Mouse (Mus musculus): ENCODE data around the gene Cadm4.

The Cadm4 gene

GRCm38 (mm10) chr7:24504868-24505267, 23.0 kb downstream of the Cadm4 start:
- ChIA-PET POLR2A (interaction anchor here (0.5 to 11.8 kb wide), 27 partner anchors 12 to 385 kb away, joined by 3 to 133 read pairs (median 4); partner anchors contain the start of genes Smg9 (in 2 of the 4), Irgq (in 1 of the 4) and Rps19 (in 1 of the 4)), CTCF (interaction anchor here in 3 of 4 experiments (0.6 to 2.9 kb wide), 13 partner anchors 11 to 975 kb away, joined by 3 to 16 read pairs (median 4); partner anchors contain the start of gene Cadm4 (in 1 of the 3))

DNA sequence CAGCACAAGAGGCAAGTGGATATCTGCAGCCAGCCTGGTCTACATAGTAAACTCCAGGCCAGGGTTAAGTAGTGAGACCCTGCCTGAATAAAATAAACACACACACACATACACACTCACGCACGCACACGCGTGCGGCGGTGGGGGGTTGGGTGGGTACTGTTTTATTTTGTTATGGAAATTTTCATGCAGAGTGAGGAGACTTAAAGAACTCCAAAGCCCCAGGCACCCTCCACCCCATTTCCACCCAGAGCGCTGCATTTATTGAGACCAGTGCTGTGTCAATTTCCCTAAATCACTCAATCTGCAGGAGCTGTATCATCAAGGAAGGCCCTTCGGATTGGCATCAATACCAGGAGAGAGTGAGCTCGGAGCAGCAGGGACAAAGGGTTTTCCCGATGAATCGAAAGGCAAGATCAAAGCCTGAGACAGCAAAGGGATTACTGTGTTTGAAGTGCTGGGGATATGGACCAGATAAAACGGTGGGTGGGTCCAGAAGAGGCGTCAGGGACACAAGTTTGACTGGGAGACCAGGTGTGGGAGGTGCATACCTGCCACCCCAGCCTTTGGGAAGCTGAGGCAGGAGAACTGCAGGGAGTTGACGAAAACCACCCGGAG, 23.7 kb downstream of the Cadm4 start:
- CTCF ChIA-PET: interaction anchor here in 3 of 4 experiments (0.6 to 2.9 kb wide), 14 partner anchors 10 to 974 kb away, joined by 3 to 16 read pairs (median 4); partner anchors contain the start of genes Cadm4 (in 1 of the 3) and Irgq (in 1 of the 3)
- POLR2A ChIA-PET: interaction anchor here (0.5 to 11.8 kb wide), 51 partner anchors 8 to 385 kb away, joined by 3 to 133 read pairs (median 4); partner anchors contain the start of genes Cadm4 (in 2 of the 4), Irgq (in 2 of the 4), Smg9 (in 2 of the 4) and Pinlyp (in 1 of the 4)

GRCm38 (mm10) chr7:24506065-24506459, 24.2 kb downstream of the Cadm4 start:
- ChIA-PET CTCF (interaction anchor here in 3 of 4 experiments (0.6 to 2.9 kb wide), 13 partner anchors 9 to 520 kb away, joined by 3 to 16 read pairs (median 4); partner anchors contain the start of genes Cadm4 (in 1 of the 3), Irgq (in 1 of the 3) and Phldb3 (in 1 of the 3)), POLR2A (interaction anchor here (0.6 to 11.8 kb wide), 49 partner anchors 8 to 384 kb away, joined by 3 to 133 read pairs (median 6); partner anchors contain the start of genes Cadm4 (in 2 of the 4), Irgq (in 2 of the 4), Smg9 (in 2 of the 4) and Irgc1 (in 1 of the 4))

GRCm38 (mm10) chr7:24506476-24506837, 24.6 kb downstream of the Cadm4 start:
- ChIA-PET CTCF (interaction anchor here in 3 of 4 experiments (0.6 to 2.9 kb wide), 15 partner anchors 9 to 520 kb away, joined by 3 to 16 read pairs (median 4); partner anchors contain the start of genes Cadm4 (in 1 of the 3), Irgq (in 1 of the 3) and Phldb3 (in 1 of the 3)), POLR2A (interaction anchor here (0.8 to 11.8 kb wide), 55 partner anchors 8 to 398 kb away, joined by 3 to 133 read pairs (median 5); partner anchors contain the start of genes Cadm4 (in 2 of the 4), Irgq (in 2 of the 4), Smg9 (in 2 of the 4) and Irgc1 (in 1 of the 4))

- ChIA-PET CTCF (interaction anchor here in 3 of 4 experiments (0.5 to 2.9 kb wide), 18 partner anchors 8 to 519 kb away, joined by 3 to 16 read pairs (median 4); partner anchors contain the start of gene Phldb3 (in 1 of the 3)), POLR2A (interaction anchor here (0.6 to 11.8 kb wide), 80 partner anchors 9 to 1305 kb away, joined by 3 to 133 read pairs (median 4); partner anchors contain the start of genes Cadm4 (in 2 of the 4), Irgc1 (in 2 of the 4), Irgq (in 2 of the 4) and Plaur (in 2 of the 4))
Measured at GRCm38 (mm10) chr7:24506838-24507725, 25.3 kb downstream of the Cadm4 start, which contains the start of gene Zfp428. Zfp428 (plus strand) TSS chr7:24507006.

DNA sequence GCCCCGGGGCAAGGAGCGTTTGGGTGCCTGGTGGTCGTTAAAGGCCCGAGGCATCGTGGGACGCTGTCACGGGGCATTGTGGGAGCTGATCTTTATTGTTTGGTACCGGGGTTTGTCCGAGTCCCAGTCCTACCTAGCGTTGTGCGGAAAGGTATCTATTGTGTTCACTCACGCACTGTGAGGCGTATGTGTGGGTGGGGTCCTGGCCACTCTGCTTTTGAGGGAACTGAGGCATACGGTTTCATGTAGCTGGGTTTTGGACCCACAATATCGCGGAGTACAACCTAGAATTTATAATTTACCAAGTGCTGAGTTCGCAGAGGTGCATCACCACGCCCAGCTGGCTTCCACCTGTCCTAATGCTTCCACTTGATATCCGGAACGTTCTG, 25.9 kb downstream of the Cadm4 start:
- CTCF ChIA-PET: interaction anchor here in 3 of 4 experiments (0.7 to 2.9 kb wide), 15 partner anchors 8 to 103 kb away, joined by 3 to 16 read pairs (median 5); partner anchors contain the start of gene Phldb3 (in 1 of the 3)
- POLR2A ChIA-PET: interaction anchor here (0.6 to 11.8 kb wide), 60 partner anchors 9 to 1304 kb away, joined by 3 to 133 read pairs (median 5); partner anchors contain the start of genes Irgc1 (in 2 of the 4), Irgq (in 2 of the 4), Plaur (in 2 of the 4) and Smg9 (in 2 of the 4)

- ChIA-PET POLR2A (interaction anchor here in 2 of 4 experiments (1.2 to 11.4 kb wide), 5 partner anchors 10 to 34 kb away, joined by 3 to 87 read pairs (median 4); partner anchors contain the start of gene Irgq (in 1 of the 2)), CTCF (interaction anchor here in 1 of 4 experiments (0.9 to 6.2 kb wide), 3 partner anchors 13 to 39 kb away, joined by 3 to 33 read pairs (median 3); no protein-coding TSS in a partner anchor)
Measured at GRCm38 (mm10) chr7:24512355-24512754, 30.5 kb downstream of the Cadm4 start, which contains the start of gene AC161166.1. AC161166.1 (minus strand) TSS chr7:24512455.

GRCm38 (mm10) chr7:24516319-24516718, 34.5 kb downstream of the Cadm4 start:
- CTCF ChIA-PET: interaction anchor here (0.6 to 7.1 kb wide), 44 partner anchors 9 to 363 kb away, joined by 3 to 73 read pairs (median 4); partner anchors contain the start of genes Irgq (in 2 of the 4), Zfp428 (in 2 of the 4), Ethe1 (in 1 of the 4) and Zfp575 (in 1 of the 4)
- POLR2A ChIA-PET: interaction anchor here (0.6 to 11.4 kb wide), 27 partner anchors 8 to 367 kb away, joined by 3 to 133 read pairs (median 4); partner anchors contain the start of genes Zfp428 (in 4 of the 4), Irgq (in 2 of the 4), Pinlyp (in 1 of the 4) and Rps19 (in 1 of the 4)

GRCm38 (mm10) chr7:24517077-24517476, 35.3 kb downstream of the Cadm4 start:
- CTCF ChIA-PET: interaction anchor here (0.6 to 7.1 kb wide), 14 partner anchors 11 to 134 kb away, joined by 3 to 73 read pairs (median 4); partner anchors contain the start of genes Ethe1 (in 1 of the 4), Irgq (in 1 of the 4) and Zfp575 (in 1 of the 4)
- POLR2A ChIA-PET: interaction anchor here (0.6 to 11.4 kb wide), 19 partner anchors 8 to 367 kb away, joined by 3 to 133 read pairs (median 7); partner anchors contain the start of genes Zfp428 (in 4 of the 4), Irgq (in 3 of the 4), Pinlyp (in 1 of the 4) and Rps19 (in 1 of the 4)

GRCm38 (mm10) chr7:24517654-24518053, 35.8 kb downstream of the Cadm4 start:
- ChIA-PET CTCF (interaction anchor here in 2 of 4 experiments (0.6 to 7.1 kb wide), 13 partner anchors 12 to 971 kb away, joined by 3 to 73 read pairs (median 4); partner anchors contain the start of gene Irgq (in 2 of the 2)), POLR2A (interaction anchor here (0.6 to 11.4 kb wide), 15 partner anchors 11 to 369 kb away, joined by 3 to 133 read pairs (median 4); partner anchors contain the start of genes Zfp428 (in 4 of the 4) and Irgq (in 3 of the 4))

GRCm38 (mm10) chr7:24519130-24519529, 37.3 kb downstream of the Cadm4 start:
- ChIA-PET CTCF (interaction anchor here (0.6 to 7.1 kb wide), 19 partner anchors 12 to 1656 kb away, joined by 3 to 73 read pairs (median 3); partner anchors contain the start of genes Cadm4 (in 1 of the 4), Irgq (in 1 of the 4), Pinlyp (in 1 of the 4) and Xrcc1 (in 1 of the 4)), POLR2A (interaction anchor here (0.6 to 11.4 kb wide), 23 partner anchors 9 to 365 kb away, joined by 3 to 133 read pairs (median 4); partner anchors contain the start of genes Zfp428 (in 4 of the 4), Irgq (in 3 of the 4), Cadm4 (in 1 of the 4) and Rps19 (in 1 of the 4))

DNA sequence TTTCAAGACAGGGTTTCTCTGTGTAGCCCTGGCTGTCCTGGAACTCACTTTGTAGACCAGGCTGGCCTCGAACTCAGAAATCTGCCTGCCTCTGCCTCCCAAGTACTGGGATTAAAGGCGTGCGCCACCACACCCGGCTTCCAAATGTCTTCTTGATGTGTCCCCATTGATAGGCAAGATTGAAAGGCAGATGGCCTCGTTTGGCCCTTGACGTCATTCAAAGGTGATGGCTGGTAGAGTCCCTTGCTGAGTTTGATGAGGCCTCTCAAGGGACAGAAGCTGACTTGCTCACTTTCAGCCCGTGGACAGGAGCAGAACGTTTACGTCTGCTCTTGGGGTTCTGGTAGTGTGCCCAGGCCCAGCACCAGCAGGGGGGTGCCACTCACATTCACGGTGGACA, 38.2 kb downstream of the Cadm4 start:
- CTCF ChIA-PET: interaction anchor here in 2 of 4 experiments (0.6 to 7.1 kb wide), 7 partner anchors 11 to 1655 kb away, joined by 3 to 73 read pairs (median 4); partner anchors contain the start of genes Irgq (in 1 of the 2), Pinlyp (in 1 of the 2) and Xrcc1 (in 1 of the 2)

DNA sequence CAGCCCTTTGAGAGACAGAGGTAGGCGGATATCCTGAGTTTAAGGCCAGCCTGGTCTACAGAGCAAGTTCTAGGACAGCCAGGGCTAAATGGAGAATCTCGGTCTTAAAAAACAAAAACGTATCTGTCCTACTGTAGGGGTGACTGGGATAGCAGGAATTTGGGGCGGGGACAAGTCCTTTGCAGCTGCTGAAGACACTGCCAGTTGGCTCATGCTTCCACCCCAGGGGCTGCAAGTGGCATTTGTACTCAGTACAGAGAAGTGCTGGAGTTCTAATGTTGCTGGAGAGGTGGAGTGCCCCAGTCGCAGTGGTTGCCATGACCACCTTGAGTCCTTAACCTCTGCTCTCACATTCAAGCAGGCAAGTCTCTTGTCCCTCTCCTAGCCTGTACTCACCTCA, 41.0 kb downstream of the Cadm4 start:
- CTCF ChIA-PET: interaction anchor here in 2 of 4 experiments (0.9 to 2.9 kb wide), 2 partner anchors 10 to 139 kb away, joined by 3 to 10 read pairs; no protein-coding TSS in a partner anchor
- POLR2A ChIA-PET: interaction anchor here in 3 of 4 experiments (0.9 to 1.5 kb wide), 5 partner anchors 10 to 77 kb away, joined by 3 to 4 read pairs (median 3); no protein-coding TSS in a partner anchor

More for the DNA sequence above, 38.2 kb downstream of the Cadm4 start:
- POLR2A ChIA-PET: interaction anchor here (0.7 to 11.4 kb wide), 13 partner anchors 8 to 65 kb away, joined by 3 to 133 read pairs (median 4); partner anchors contain the start of genes Irgq (in 3 of the 4) and Zfp428 (in 3 of the 4)

GRCm38 (mm10) chr7:24523723-24524122, 41.9 kb downstream of the Cadm4 start:
- ChIA-PET POLR2A (interaction anchor here in 2 of 4 experiments (0.9 to 1.6 kb wide), 5 partner anchors 9 to 25 kb away, joined by 3 to 8 read pairs (median 3); partner anchors contain the start of gene Zfp428 (in 1 of the 2)), CTCF (interaction anchor here in 1 of 4 experiments (0.6 to 2.9 kb wide), 4 partner anchors 22 to 139 kb away, joined by 3 to 10 read pairs (median 4); partner anchors contain the start of genes Pinlyp and Xrcc1)

- ChIA-PET CTCF (interaction anchor here (0.8 to 2.9 kb wide), 18 partner anchors 8 to 440 kb away, joined by 3 to 11 read pairs (median 3); partner anchors contain the start of genes Pinlyp (in 1 of the 4) and Xrcc1 (in 1 of the 4)), POLR2A (interaction anchor here in 3 of 4 experiments (0.6 to 1.9 kb wide), 10 partner anchors 9 to 450 kb away, joined by 3 to 12 read pairs (median 3); partner anchors contain the start of gene Zfp428 (in 2 of the 3))
Measured at GRCm38 (mm10) chr7:24524978-24525377, 43.2 kb downstream of the Cadm4 start.
